Mouse (Mus musculus) right cerebral cortex, postnatal 36 days (tissue): ENCODE data around the gene Apeh.

Experiments
- DNase-seq, 2 experiments: peaks; one replicate each; pipeline ENCODE4 v3.0.0; 2022; ENCODE audit warnings: low spot score in 2 of 2, mixed read lengths in 1 of 2

The Apeh gene

DNA sequence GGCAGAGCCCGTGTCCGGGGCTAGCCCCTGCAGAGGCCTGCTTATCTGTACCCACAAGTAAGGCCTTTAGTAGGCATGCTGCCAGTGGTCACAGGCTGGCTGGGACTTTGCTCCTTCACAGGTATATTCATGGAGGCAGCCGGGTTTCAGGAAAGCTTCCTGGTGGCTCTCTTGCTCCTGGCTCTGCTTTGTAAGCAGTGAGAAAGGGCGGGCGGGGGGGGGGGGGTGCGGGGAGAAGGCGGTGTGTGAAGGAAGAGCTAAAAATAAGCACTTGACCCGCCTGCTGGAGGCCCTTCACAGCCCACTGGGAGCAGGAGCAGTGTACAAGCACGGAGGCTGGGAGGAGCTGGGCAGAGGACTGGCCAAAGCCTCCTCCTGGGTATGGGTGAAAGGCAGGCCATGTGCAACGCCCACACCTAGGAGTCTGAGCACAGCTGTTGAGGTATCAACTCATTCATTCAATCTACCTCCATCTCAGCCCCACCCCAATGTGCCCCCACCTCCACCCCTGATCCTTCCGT is 25.5 kb upstream of the Apeh start:
- DNase-seq = no peak

GRCm38 (mm10) chr9:108117143-108117542 is 22.7 kb upstream of the Apeh start:
- no peak for DNase-seq

DNA sequence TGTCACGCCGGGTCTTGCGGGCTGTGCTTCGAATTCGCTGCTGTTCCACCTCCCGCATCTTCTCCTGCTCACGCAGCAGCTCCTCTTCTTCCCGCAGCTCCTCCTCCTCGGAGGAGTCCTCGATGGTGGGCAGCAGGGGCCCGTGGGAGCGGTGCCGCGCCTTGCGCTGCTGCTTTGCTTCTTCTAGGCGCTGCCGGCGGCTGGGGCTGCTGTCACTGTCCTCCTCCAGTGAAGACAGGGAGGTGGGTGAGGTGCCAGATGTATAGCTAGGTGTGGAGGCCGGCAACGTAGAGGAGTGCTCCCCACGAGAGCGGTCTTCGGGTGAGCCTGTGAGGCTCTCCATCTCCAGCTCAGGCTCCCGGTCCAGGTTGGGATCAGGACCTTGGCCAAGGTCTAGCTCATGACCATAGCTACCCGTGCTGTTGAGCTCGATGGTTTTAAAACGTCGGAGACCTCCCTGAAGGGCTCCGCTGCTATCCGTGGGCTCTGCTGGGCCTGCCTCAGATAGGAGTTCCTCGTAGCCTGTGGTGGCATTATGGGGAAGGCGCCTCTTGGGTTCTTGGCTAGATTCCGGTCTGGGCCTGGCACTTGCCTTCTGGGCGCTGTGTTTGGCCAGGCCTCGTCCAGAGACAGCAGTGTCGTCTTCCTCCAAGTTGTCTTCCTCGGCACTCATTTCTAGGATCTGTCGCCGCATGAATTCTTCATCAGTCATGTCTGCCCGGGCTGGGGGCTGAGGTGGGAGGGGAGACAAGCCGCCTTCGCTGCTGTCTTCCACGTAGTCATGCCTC is 21.1 kb upstream of the Apeh start:
- peak; percentile 62 to 73 for DNase-seq

DNA sequence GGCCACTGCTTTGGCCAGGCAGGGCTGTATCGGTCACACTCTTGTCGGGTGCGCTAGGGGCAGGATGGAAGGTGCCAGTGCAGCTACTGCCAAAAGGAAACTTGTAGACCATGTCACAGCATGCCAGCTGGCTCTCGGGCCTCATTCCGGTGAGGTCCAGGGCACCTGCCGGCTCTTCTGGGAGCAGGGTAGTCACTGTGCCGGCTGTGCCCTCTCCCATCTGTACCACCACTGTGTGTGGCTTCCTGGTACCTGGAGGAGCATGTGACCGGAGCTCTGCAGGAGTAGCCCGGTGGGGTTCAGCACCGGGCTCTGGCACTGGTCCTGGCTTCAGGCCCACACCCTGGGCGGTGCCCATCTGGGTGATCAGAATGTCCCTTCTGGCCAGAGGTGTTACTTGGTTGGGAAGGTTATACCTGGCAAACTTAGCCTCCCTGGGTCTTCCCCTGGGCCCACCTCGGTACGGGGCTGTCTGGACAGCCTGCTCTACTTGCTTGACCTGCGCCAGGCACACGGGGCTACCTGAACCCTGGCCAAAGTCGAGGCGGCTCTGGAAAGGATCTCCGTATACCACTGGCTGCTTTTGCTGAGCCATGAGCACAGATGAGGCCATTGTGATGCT is 18.4 kb upstream of the Apeh start:
- DNase-seq = no peak

GRCm38 (mm10) chr9:108111593-108112121 is 17.3 kb upstream of the Apeh start:
- DNase-seq = no peak

GRCm38 (mm10) chr9:108111101-108111592 is 16.7 kb upstream of the Apeh start:
- no peak for DNase-seq

GRCm38 (mm10) chr9:108110160-108110559 is 15.8 kb upstream of the Apeh start:
- no peak for DNase-seq

GRCm38 (mm10) chr9:108107867-108108266 is 13.5 kb upstream of the Apeh start:
- no peak for DNase-seq

DNA sequence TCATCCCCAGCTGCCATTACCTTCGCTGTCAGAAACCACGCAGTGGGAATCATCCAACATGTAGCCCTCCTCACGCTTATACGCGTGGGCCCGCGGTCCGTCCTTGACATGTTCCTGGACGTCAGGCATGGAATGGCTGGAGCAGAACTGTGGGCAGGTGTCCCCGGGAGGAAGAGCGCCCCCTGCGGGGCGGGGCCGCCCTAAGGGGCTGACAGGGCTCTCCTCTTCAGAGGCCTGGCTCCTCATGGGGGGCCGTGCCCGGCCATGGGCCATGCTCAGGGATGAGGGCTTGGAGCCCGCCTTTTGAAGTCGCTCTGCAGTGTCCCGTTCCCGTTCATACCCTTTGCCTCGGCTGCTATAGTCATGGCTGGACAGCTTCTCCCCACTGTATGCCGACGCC is 11.7 kb upstream of the Apeh start:
- no peak for DNase-seq

GRCm38 (mm10) chr9:108105549-108105863 is 11.1 kb upstream of the Apeh start:
- DNase-seq = no peak

DNA sequence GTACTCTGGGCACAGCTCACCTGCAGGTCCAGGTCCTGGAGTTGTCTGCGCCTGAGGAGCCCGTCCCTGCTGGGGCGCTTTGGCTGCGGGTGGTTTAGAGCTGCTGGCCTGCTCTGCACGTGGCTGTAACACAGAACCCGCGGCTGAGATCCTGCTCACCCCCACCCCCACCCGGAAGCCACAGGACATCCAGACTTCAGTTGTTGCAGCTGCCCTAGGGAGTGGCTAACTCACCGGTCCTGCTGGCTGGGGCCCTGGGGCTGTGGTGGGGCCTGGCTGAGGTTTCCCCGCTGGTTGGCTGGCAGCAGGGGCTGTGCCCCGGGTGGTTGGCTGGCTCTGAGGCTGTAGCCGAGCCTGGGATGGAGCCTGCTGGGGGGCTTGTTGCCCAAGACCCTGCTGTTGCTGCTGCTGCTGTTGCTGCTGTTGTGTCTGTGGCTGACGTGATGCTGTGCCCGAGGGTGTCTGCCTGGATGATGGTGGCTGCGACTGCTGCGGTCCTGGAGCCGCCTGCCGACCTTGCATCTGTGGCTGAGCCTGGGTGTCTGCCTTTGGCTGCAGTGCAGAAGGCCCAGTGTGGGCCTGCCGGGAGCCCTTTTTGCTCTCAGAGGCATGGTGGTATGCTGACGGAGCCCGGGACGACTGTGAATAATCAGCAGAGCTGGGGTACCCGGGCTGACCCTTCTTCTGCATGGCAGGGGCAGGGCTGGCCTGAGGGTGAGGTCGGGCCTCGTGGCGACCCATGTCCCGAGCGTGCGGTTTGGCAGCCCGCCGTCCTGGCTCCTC is 10.6 kb upstream of the Apeh start:
- no peak for DNase-seq

DNA sequence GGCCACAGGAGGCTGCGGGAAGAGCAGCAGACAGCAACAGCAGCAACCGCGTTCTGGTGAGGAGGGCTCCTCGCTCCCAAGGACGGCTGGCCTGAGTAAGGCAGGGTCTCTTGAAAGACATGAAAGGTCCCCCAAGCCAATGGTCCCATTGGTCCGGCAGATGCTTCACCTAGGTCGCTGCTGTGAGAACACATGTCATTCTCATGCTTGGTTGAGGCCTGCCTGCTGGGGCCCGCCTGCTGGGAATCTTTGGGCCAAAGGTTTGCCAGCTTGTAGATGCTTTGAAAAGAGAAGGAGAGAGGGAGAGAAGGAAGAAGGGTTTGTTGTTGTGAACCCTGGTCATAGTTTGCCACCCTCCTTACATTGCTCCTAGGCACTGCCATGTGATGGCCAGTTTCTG is 5.2 kb upstream of the Apeh start:
- no peak for DNase-seq

DNA sequence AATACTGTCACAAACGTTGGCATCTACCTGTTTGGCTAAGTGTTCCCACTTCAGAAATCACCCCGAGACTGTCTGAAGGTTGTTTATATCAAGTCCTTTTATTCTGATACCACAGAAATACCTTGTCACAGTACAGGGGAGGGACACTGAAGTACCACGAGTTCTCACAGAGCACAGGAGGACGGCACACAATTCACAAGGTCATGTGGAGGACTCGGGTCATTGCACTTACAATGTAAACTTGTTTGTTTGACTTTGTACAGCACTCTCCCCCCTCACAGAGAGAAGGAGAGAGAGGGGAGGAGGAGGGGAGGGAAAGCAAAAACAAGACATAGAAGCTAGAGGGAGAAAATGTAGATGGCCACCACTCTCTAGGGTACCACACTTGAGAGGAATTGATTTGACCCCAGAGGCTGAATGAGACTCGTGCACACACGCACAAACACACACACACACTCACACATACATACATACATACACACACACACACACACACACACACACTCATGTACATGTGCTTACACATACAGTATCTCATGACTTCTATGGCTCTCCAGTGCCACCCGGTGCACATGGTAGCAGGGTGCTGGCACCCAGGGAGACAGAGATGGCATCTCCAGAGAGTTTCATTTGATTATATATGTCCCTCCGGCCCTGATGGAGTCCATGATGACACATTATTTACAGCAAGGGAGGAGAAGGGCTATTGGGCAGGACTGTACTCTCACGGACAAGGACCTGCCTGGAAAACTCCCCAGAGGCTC is 1.7 kb upstream of the Apeh start:
- no peak for DNase-seq

- no peak for DNase-seq
These were observed 1.1 kb upstream of the Apeh start for GRCm38 (mm10) chr9:108095518-108095917.

DNA sequence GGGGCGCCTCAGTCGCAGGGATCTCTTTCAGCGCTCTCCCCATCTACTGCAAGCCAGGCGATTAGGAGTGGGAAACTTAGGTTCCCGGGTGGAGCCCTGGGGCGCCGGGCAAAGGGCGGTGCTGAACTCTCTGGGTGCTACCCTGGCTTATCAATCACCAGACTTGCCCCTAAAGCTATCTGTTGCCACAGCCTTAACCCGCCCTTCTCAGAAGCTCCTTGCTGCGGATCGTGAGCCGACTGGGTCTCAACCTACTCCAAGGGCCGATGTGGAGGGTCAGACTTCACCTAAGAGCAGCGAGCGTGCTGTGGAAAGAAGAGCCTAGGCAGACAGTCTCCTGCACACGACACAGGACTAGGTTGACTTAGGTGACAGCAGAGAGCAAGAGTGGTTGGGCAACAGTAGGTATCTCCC is 599 bp upstream of the Apeh start:
- no peak for DNase-seq

DNA sequence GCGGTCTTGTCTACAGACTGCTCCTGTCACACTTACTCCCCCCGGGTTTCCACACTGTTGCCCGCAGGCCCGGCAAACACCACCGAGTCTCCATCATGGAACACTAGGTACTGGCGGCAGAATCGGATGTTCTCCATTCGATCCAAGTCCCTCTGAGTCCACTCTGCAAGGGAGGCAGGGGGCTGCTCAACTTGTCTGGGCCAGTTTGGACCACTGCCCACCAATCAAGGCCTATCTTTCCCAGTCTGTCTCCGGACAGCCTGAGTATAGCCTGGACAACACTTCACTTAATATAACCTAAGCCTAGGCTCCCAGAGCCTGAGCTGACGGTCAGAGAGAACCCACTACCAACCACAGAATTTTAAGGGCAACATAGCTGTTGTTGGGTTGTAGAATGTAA is 820 bp downstream of the Apeh start:
- no peak for DNase-seq

DNA sequence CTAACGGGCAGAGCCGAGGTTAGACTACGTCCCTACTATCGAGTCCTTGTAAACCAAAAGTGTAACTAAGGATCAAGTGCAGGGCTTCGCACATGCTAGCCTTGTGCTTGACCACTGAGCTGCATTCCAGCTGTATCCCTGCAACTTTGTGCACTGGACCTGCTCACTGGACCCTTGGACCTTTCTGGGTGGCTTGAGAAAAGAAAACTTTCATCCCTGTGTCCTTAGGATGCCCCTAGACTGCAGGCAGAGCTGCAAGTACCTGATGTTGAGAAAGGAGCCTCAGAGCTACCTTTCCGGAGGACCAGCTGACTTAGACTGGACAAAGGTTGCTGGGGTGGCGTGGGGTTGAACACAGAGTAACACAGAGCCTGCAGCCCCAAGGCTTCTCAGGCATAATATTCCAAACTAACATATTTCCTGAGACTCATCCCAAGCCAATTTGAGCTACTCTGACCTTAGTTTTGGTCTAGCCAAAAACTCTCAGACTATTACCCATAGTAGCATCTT is 3.7 kb downstream of the Apeh start:
- no peak for DNase-seq

GRCm38 (mm10) chr9:108085261-108085660 is 9.1 kb downstream of the Apeh start:
- no peak for DNase-seq

DNA sequence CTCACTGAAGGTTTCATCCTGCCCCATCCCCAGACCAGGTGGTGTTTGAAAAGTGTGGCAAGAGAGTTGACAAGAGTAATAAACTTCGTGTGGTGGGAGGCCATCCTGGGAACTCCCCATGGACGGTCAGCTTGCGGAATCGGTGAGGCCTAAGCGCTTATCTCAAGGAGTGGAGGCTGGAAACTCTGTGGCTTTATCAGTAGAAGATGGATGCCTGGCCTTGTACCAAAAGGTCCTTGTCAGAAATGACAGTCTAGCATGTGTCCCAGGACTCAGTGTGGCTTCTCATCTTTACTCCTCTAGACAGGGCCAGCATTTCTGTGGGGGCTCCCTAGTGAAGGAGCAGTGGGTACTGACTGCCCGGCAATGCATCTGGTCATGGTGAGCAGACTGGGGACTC is 10.8 kb downstream of the Apeh start:
- no peak for DNase-seq

GRCm38 (mm10) chr9:108082988-108083431 is 11.4 kb downstream of the Apeh start, which contains the start of gene Rnf123:
Gene Rnf123, minus strand, starts transcription at chr9:108083346.
- DNase-seq = no peak

GRCm38 (mm10) chr9:108082549-108082948 is 11.9 kb downstream of the Apeh start:
- DNase-seq = no peak
